Mouse (Mus musculus) heart, embryonic 14.5 days (tissue): Measurements from ENCODE around the gene Plcd3. TPM values are rescaled to one million over a fixed set of nuclear protein-coding genes. Genes with fewer than 3 reads are reported as not detected.

Experiments used
- ATAC-seq: fragments of 200-750 bp; cut with Nextera tagmentation; 2 replicates; pipeline ENCODE4 v1.8.0; 2017; ENCODE audit warnings: low read depth, moderate TSS enrichment; ENCODE audit not compliant: insufficient number of reproducible peaks, insufficient read depth, low FRiP score
- H3K27ac ChIP-seq, 2 experiments: fragments of 200-500 bp in 1 of 2; fragments of 300-500 bp in 1 of 2; sonication (generic) in 1 of 2; replicated peaks in 1 of 2; 2 replicates each; pipeline ENCODE4 v1.5.1; 2012 to 2014; ENCODE audit warnings: low read depth in 2 of 2, low read length in 2 of 2, control low read depth in 1 of 2, mild to moderate bottlenecking in 1 of 2, mixed read lengths in 1 of 2; ENCODE audit not compliant: control insufficient read depth in 1 of 2, insufficient read depth in 1 of 2
- H3K27me3 ChIP-seq: fragments of 300-500 bp; sonication (generic); 2 replicates; pipeline ENCODE4 v1.6.1; 2014; ENCODE audit warnings: mild to moderate bottlenecking, low read length, control low read depth; ENCODE audit not compliant: control insufficient read depth, insufficient read depth
- H3K36me3 ChIP-seq: fragments of 300-500 bp; sonication (generic); 2 replicates; pipeline ENCODE4 v1.6.1; 2014; ENCODE audit warnings: mild to moderate bottlenecking, control low read depth, low read length, mixed read lengths; ENCODE audit not compliant: control insufficient read depth, insufficient read depth
- H3K4me1 ChIP-seq, 2 experiments: fragments of 200-500 bp in 1 of 2; fragments of 300-500 bp in 1 of 2; sonication (generic) in 1 of 2; 2 replicates each; pipeline ENCODE4 v1.6.1; 2012 to 2014; ENCODE audit warnings: low read length in 2 of 2, control low read depth in 1 of 2, mixed read lengths in 1 of 2; ENCODE audit not compliant: control insufficient read depth in 2 of 2, insufficient read depth in 2 of 2
- H3K4me2 ChIP-seq: fragments of 300-500 bp; sonication (generic); 2 replicates; pipeline ENCODE4 v1.6.1; 2014; ENCODE audit warnings: mild to moderate bottlenecking, low read length
- H3K4me3 ChIP-seq, 2 experiments: fragments of 200-500 bp in 1 of 2; fragments of 300-500 bp in 1 of 2; sonication (generic) in 1 of 2; 2 replicates each; pipeline ENCODE4 v1.5.1; 2012 to 2014; ENCODE audit warnings: low read length in 2 of 2, mild to moderate bottlenecking in 2 of 2, control low read depth in 1 of 2, low read depth in 1 of 2, moderate library complexity in 1 of 2; ENCODE audit not compliant: control insufficient read depth in 1 of 2, insufficient read depth in 1 of 2
- H3K9ac ChIP-seq: fragments of 300-500 bp; sonication (generic); 2 replicates; pipeline ENCODE4 v1.6.1; 2014; ENCODE audit warnings: mild to moderate bottlenecking, low read length
- H3K9me3 ChIP-seq: fragments of 300-500 bp; sonication (generic); 2 replicates; pipeline ENCODE4 v1.6.1; 2016; ENCODE audit warnings: low read length, control low read depth; ENCODE audit not compliant: control insufficient read depth
- WGBS: fragments of 180-500 bp; shearing (Covaris S2); extraction: QIAGEN DNeasy Blood & Tissue Kit; methylation state at CpG from one replicate; pipeline ENCODE4 v1.1.7; 2014; 5-methylcytosine and 5-hydroxymethylcytosine counted together
- polyA plus RNA-seq: library from polyadenylated mRNA; unstranded; fragments of >200 nt; fragmentation: Nextera tagmentation; extraction: Ambion mirVana; gene quantifications from 2 replicates; pipeline ENCODE4 v1.2.1, GENCODE M21; 2014

Plcd3 gene
- polyA plus RNA-seq, 1 experiment from 2014 or later, result 6.9 TPM

DNA sequence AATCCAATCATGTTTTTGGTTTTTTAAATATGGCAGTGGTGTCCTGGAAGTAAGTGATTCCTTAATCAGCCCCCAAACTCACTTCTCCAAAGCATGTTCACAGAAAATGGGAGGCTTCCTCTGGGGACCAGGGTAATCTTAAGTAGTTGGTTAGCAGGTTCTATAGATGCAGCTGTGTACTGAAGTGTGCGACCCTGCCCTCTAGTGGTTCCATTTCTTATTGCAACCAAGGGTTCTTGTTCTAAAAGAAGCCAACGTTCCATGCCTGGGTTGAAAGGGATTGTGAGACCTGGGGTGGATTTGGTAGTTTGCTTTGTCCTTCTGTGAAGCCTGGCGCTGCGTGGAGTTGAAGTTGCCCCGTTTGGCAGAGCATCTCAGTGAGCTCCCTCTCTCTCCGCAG lies 46.7 kb downstream of the Plcd3 start:
- WGBS, result 43% methylated on average over 6 of the region's 6 CpGs
- Histone ChIP-seq H3K36me3 (peaks cover 79% of the 10 kb centered on the region), H3K9ac (no peak overlapping the region), H3K9me3 (no peaks in the 10 kb centered on the region), H3K4me2 (no peak overlapping the region), H3K4me3 (no peak overlapping the region), H3K4me1 (peaks cover 16 to 32% of the 10 kb centered on the region in 2 experiments), H3K27me3 (no peaks in the 10 kb centered on the region), H3K27ac (no peak overlapping the region)
- no peak for ATAC-seq

DNA sequence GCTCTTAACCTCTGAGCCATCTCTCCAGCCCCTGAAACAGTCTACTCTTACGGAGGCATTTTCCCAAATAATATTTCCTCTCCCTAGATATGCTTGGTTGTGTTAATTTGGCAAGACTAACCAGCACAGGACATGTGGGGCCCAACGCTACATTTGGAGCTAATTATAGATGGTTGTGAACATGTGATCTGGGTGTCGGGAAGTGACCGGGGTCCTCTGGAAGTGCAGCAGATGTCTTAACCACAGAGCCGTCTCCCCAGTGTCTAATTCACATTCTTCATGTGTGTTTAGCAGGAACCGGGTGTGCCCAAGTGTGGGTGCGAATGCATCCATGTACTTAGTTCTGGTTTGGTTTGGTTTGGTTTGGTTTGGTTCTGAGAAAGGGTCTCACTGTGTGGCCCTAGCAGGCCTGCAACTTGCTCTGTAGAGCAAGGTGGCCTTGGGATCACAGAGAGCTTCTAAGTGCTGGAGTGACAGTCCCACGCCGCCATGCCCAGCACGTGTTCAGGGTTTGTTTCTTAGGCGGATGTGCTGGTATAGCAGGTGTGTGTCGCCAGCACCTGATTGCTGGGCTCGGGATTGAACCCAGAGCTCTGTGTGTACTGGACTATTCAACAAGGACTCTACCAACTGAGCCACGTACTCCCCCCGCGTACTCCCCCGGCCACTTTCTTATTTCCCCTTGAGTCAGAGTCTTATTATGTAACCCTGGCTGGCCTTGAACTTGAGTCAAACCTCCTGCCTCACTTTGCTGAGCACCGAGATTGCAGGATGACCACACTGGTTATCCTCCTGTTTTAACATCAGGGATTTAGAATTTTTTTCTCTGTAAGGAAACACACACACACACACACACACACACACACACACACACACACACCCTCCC lies 48.0 kb downstream of the Plcd3 start:
- no peak overlapping the region for H3K9ac ChIP-seq
- H3K27me3 ChIP-seq, result no peaks in the 10 kb centered on the region
- H3K4me2 ChIP-seq, result 0 out of 2 replicates have a peak overlapping the region, but pooled peaks have one; percentile 8
- ATAC-seq, result no peak; the same call in 1 of the 2 replicates
- H3K9me3 ChIP-seq, result no peaks in the 10 kb centered on the region
- no peak overlapping the region for H3K4me3 ChIP-seq
- peak overlapping the region; percentile 50 to 84 for H3K27ac ChIP-seq
- 71% methylated on average over 18 of the region's 18 CpGs for WGBS
- H3K36me3 ChIP-seq, result peaks cover 68% of the 10 kb centered on the region
- peaks cover 16 to 28% of the 10 kb centered on the region in 2 experiments for H3K4me1 ChIP-seq

DNA sequence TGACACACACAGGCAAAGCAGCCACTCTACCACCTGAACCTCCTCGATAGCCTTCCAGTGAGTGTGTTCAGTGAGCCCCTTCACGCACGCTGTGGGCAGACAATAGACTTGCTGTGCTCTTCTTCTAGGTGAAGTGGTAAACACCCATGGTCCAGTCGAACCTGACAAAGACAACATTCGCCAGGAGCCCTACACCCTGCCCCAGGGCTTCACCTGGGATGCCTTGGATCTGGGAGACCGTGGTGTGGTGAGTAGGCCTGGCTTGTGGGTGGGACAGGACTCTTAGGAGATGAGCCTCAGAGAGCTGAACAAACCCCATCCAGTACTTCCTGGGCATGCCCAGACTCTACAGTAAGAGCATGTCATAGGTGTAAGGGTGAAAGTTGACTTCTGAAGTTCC lies 49.4 kb downstream of the Plcd3 start:
- 79% methylated on average over 6 of the region's 6 CpGs for WGBS
- Histone ChIP-seq H3K4me1 (peaks cover 16 to 23% of the 10 kb centered on the region in 2 experiments), H3K4me3 (no peak overlapping the region), H3K27ac (peak overlapping the region; percentile 84 to 94), H3K9ac (peak overlapping the region; percentile 34), H3K27me3 (no peaks in the 10 kb centered on the region), H3K4me2 (no peak overlapping the region), H3K9me3 (no peaks in the 10 kb centered on the region), H3K36me3 (peaks cover 62% of the 10 kb centered on the region)
- ATAC-seq, result no peak

DNA sequence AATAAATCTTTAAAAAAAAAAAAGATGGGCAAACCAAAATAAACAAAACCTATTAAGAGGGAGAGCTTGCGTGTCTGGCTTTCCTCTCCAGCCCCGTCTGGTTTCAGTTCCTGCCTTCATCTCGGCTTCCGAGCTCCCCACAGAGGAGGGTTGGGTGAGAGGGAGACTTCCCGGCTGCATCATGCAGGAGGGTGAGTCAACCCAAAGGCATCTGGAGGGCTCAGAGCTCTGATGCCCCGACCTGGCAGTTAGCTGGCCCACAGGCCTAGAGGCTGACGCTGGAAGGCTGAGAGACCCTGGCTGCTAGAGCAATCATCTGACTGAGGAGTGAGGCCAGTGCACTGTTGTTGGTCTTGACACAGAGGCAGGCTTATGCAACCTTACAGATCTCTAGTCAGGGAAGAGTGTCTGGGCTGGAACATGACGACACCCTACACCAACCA lies 50.2 kb downstream of the Plcd3 start:
- Histone ChIP-seq H3K27me3 (no peaks in the 10 kb centered on the region), H3K9ac (peak overlapping the region; percentile 34; the same call in 1 of the 2 replicates), H3K4me2 (no peak overlapping the region), H3K27ac (peak overlapping the region; percentile 84 to 94), H3K36me3 (peaks cover 62% of the 10 kb centered on the region), H3K9me3 (no peaks in the 10 kb centered on the region), H3K4me3 (no peak overlapping the region), H3K4me1 (peaks cover 16 to 23% of the 10 kb centered on the region in 2 experiments)
- WGBS, result 9% methylated on average over 8 of the region's 8 CpGs
- peak; percentile 90 for ATAC-seq

DNA sequence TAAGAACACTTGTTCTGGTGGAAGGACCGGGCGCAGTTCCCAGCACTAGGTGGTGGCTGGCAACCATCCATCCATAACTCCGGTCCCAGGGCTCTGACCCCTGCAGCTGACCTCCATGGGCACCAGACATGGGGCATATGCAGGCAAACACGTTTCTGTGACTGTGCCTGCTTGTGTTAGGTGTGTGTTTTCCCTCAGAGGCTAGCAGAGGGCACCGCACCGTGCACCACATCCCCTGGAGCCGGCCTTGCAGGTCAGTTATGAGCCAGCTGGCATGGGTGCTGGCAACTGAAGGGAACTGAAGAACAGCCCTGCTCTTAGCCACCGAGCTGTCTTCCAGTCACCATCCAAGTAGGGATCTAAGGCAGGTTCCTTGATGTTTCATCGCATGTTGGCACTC lies 51.3 kb downstream of the Plcd3 start:
- Histone ChIP-seq H3K27ac (peak overlapping the region in 1 of 2 experiments; percentile 84; a peak in 1 of 4 replicates), H3K4me1 (peaks cover 16 to 23% of the 10 kb centered on the region in 2 experiments), H3K4me2 (no peak overlapping the region), H3K4me3 (no peak overlapping the region), H3K27me3 (no peaks in the 10 kb centered on the region), H3K9ac (no peak overlapping the region), H3K9me3 (no peaks in the 10 kb centered on the region), H3K36me3 (peaks cover 62% of the 10 kb centered on the region)
- ATAC-seq, result no peak
- WGBS, result 89% methylated on average over 9 of the region's 9 CpGs

DNA sequence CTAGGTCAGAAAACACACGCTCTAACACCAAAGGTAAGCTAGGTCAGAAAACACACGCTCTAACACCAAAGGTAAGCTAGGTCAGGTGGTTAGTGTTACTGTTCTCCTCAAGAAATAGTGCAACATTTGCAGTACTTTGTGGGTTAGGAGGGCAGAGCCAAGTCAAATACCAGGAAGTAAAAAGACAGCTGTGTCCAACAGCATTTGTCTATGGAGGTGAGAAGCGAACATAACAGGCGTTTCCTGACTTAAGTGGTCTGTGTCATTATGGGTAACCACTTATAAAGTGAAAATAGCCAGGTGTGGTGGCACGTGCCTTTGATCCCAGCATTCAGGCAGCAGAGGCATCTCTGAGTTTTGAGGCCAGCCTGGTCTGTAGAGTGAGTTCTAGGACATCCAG lies 51.8 kb downstream of the Plcd3 start:
- peaks cover 65% of the 10 kb centered on the region for H3K36me3 ChIP-seq
- H3K4me3 ChIP-seq, result no peak overlapping the region
- no peak overlapping the region for H3K4me2 ChIP-seq
- 85% methylated on average over 5 of the region's 5 CpGs for WGBS
- H3K9me3 ChIP-seq, result no peaks in the 10 kb centered on the region
- H3K27me3 ChIP-seq, result no peaks in the 10 kb centered on the region
- no peak for ATAC-seq
- peaks cover 16 to 23% of the 10 kb centered on the region in 2 experiments for H3K4me1 ChIP-seq
- no peak overlapping the region for H3K27ac ChIP-seq
- H3K9ac ChIP-seq, result no peak overlapping the region

DNA sequence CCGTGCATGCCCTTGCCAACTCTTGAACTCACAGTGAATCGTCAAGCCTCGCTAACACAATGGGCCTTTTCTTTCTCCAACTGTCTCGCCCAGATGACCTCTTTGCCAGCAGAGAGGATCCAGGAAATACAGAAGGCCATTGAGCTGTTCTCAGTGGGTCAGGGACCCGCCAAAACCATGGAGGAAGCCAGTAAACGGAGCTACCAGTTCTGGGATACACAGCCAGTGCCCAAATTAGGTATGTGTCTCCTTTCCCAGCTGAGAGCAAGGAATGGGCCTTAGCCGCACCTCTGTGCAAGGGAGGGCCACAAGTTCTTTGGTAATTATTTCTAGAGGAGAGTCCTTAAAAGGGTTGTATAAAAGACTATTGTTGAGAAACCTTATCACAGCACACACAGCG lies 55.2 kb downstream of the Plcd3 start:
- Histone ChIP-seq H3K9me3 (no peaks in the 10 kb centered on the region), H3K9ac (no peak overlapping the region), H3K4me2 (no peak overlapping the region), H3K4me3 (no peak overlapping the region), H3K36me3 (peaks cover 63% of the 10 kb centered on the region), H3K27ac (no peak overlapping the region), H3K27me3 (no peaks in the 10 kb centered on the region), H3K4me1 (0 out of 4 replicates have a peak, but pooled peaks cover 0 to 3% of the 10 kb centered on the region in 2 experiments)
- WGBS, result 72% methylated on average over 8 of the region's 8 CpGs
- ATAC-seq, result no peak
